Mouse (Mus musculus) left cerebral cortex, postnatal 14 days (tissue): Measurements from ENCODE around the gene Slit3. TPM values are rescaled to one million over a fixed set of nuclear protein-coding genes. Genes with fewer than 3 reads are reported as not detected.

Experiments used
- DNase-seq, 2 experiments: peaks; one replicate each; pipeline ENCODE4 v3.0.0; 2021 to 2022; ENCODE audit warnings: low spot score in 2 of 2, mixed read lengths in 1 of 2
- intact Hi-C: fragments of 180-260 bp; cut with DNase I; formaldehyde crosslinking; loops from one replicate; pipeline ENCODE4 v1.15.1; 2025
- total RNA-seq, 2 experiments: library from RNA; stranded (reverse); gene quantifications; 2 replicates each; pipeline ENCODE4 v1.2.3; 2021

Slit3 gene
- total RNA-seq, 2 experiments from 2014 or later = 58.3 to 58.6 TPM

GRCm38 (mm10) chr11:35522802-35523452, 401.9 kb downstream of the Slit3 start:
- intact Hi-C loops = no loop called here
- no peak for DNase-seq

- intact Hi-C loops = no loop called here
- no peak for DNase-seq
These were observed 402.7 kb downstream of the Slit3 start for GRCm38 (mm10) chr11:35523773-35524172.

GRCm38 (mm10) chr11:35526219-35526762, 405.3 kb downstream of the Slit3 start:
- intact Hi-C loops = no loop called here
- no peak for DNase-seq

- intact Hi-C loops = no loop called here
- peak; percentile 46 to 52 for DNase-seq
These were observed 406.9 kb downstream of the Slit3 start for GRCm38 (mm10) chr11:35527816-35528462.

GRCm38 (mm10) chr11:35535027-35535426, 414.0 kb downstream of the Slit3 start:
- intact Hi-C loops = no loop called here
- no peak for DNase-seq

- intact Hi-C loops = no loop called here
- DNase-seq = peak in 1 of 2 experiments; percentile 57
These were observed 416.4 kb downstream of the Slit3 start for GRCm38 (mm10) chr11:35537128-35538088.

- intact Hi-C loops = no loop called here
- DNase-seq = no peak
These were observed 421.7 kb downstream of the Slit3 start for GRCm38 (mm10) chr11:35542731-35543130.

- DNase-seq = no peak
- intact Hi-C loops = no loop called here
These were observed 423.4 kb downstream of the Slit3 start for GRCm38 (mm10) chr11:35544112-35545064.

GRCm38 (mm10) chr11:35546081-35546822, 425.2 kb downstream of the Slit3 start:
- intact Hi-C loops = no loop called here
- DNase-seq = no peak

GRCm38 (mm10) chr11:35550036-35550435, 429.0 kb downstream of the Slit3 start:
- intact Hi-C loops = no loop called here
- DNase-seq = no peak

- peak in 1 of 2 experiments; percentile 37 for DNase-seq
- intact Hi-C loops = no loop called here
These were observed 435.2 kb downstream of the Slit3 start for GRCm38 (mm10) chr11:35556192-35556591.

GRCm38 (mm10) chr11:35557476-35557875, 436.5 kb downstream of the Slit3 start:
- no peak for DNase-seq

GRCm38 (mm10) chr11:35558311-35558710, 437.3 kb downstream of the Slit3 start:
- no peak for DNase-seq
- intact Hi-C loops = no loop called here

More at GRCm38 (mm10) chr11:35557476-35557875, 436.5 kb downstream of the Slit3 start:
- intact Hi-C loops = no loop called here

- intact Hi-C loops = no loop called here
These were observed 438.4 kb downstream of the Slit3 start for GRCm38 (mm10) chr11:35559386-35559785.

GRCm38 (mm10) chr11:35561760-35562159, 440.7 kb downstream of the Slit3 start:
- DNase-seq = no peak

More at GRCm38 (mm10) chr11:35559386-35559785, 438.4 kb downstream of the Slit3 start:
- no peak for DNase-seq

GRCm38 (mm10) chr11:35565322-35565721, 444.3 kb downstream of the Slit3 start:
- no peak for DNase-seq
- intact Hi-C loops = no loop called here

More at GRCm38 (mm10) chr11:35561760-35562159, 440.7 kb downstream of the Slit3 start:
- intact Hi-C loops = no loop called here

- no peak for DNase-seq
- intact Hi-C loops = no loop called here
These were observed 445.7 kb downstream of the Slit3 start for GRCm38 (mm10) chr11:35566686-35567085.
